Mouse (Mus musculus): ENCODE measurements at regions not wholly inside any gene's neighbourhood (a gene's known extent, or its start where the extent isn't known, plus 50 kb on each side); places are given as distances from the start of the nearest gene placed in this dataset.

- no peak for DNase-seq
Observed at GRCm38 (mm10) chr16:68017672-68018071, 397.0 kb upstream of the Cadm2 start.

GRCm38 (mm10) chr16:67989671-67990070 lies 369.0 kb upstream of the Cadm2 start:
- DNase-seq = no peak

- DNase-seq = no peak
Observed at GRCm38 (mm10) chr16:67976565-67976964, 355.9 kb upstream of the Cadm2 start.

DNA sequence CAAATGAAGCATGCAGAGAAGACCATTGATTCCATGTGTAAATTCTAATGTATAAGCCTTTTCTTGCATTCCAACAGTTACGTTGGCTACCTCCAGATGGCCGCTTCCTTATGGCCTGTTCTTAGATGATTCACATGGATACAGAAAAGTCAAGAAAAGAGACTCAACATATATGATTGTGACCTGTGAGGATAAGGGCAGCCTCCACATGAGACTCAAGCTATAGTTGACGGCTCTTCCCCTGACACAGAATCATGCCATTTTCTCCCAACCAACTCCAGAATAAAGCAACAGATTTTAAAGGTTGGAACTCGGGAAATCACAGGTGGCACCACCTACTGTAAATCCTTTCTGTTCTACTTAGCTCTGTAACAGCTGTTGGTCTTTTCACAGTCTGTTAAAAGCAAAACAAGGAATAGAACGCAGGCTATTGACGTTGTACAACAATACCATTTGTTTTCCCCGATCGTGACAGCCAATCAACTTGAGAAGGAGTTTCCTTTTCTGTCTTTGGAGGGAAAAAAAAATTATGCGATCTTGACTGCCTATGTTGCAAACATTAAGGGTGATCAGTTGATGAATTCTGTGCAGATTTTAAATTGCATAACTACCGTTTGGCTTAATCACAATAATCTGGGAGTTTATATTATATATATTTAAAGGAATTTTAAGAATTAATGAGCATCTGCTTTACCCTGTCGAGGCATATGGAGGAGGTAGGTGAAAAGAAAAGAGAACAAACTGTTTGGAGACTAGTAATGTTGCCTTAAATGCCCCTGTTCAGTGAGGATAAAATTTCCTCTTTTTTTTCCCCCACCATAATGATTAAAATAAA lies 347.8 kb upstream of the Cadm2 start:
- DNase-seq = peak; percentile 10

GRCm38 (mm10) chr16:67949112-67949511 lies 328.4 kb upstream of the Cadm2 start:
- DNase-seq = no peak

DNA sequence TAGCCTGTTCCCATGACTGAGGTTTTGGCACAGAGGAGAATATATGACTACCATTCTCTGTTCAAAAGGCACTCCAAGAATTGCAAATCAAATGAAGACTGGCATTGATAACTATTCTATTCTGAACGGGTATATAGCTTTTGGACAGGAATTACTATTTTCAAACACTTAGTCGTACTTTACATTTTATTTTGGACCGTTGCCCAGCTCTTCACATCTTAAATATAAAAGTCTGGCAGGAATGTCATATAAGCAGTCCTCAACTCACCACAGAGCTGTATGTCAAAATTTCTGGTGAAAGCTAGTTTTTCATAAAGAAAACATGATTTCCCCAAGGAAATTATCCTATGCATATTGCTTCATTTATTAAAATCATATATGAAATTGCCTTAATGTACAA lies 323.7 kb upstream of the Cadm2 start:
- no peak for DNase-seq

DNA sequence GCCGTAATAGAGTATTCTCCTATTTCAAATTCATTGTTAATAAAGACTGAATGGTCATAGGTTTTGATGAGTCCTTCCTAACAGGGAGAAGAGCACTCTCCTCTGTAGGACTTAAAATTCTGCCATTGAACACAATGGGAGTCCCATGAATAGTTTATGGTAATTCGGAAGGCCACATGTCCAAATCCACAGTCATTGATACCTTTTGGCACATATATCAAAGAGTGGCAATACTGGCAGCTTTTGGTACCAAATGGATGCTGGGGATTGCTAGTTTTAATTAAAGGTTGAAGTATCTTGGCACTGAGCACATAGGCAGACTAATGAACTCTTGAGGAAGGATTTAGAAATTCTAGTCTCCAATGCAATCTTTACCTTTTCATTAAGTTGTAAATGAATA lies 298.5 kb upstream of the Cadm2 start:
- no peak for DNase-seq

DNA sequence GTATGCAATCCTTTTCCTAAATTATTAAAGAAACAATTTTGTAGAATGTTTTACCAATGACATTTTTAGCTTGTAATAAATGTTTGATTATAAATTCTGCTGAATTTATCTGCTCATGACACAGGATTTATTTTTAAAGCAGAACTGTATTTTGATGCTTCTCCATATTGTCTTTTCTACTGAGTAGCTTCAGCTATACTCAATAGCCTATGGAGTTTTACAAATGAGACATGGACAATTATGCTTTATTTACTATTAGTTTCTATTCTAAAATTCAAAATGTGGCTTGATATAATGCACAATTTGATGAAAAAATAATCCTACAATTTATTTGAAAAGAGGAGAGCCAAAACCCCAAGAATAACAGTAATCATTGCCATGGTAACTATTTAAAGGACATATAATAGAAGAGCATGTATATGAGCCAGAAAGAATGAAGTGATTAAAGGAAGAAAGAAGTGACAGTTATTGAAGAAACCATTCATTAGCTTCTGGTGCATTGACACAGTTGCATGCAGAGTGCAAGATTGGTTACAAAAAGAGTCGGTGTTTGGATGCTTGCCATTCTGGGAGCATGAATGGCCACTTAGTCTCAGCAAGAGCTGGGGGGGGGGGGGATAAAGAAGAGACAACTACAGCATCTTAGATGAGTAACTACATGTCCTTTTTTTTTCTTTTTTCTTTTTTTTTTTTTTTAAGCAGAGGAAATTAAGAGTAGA lies 250.8 kb upstream of the Cadm2 start:
- DNase-seq = no peak

GRCm38 (mm10) chr16:67850201-67850600 lies 229.5 kb upstream of the Cadm2 start:
- peak; percentile 7 for DNase-seq

GRCm38 (mm10) chr16:67844481-67844880 lies 223.8 kb upstream of the Cadm2 start:
- no peak for DNase-seq

DNA sequence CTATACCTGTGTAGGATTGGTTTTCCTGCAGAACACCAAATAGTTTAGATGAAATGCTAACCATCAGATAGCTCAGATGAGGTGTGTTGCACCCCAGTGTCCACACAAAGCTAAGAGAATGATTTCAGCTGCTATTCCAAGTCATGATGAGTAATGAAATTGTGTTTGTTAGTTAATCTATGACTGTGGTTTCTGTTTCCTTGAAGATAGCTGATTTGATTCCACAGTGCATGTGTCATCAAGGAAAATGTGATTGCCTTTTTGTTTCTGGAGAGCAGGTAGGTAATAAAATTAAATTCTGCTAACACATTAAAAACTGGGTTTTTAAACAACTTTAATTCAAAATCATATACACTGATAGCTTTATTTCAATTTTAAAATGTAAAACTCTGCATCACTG lies 176.5 kb upstream of the Cadm2 start:
- no peak for DNase-seq

DNA sequence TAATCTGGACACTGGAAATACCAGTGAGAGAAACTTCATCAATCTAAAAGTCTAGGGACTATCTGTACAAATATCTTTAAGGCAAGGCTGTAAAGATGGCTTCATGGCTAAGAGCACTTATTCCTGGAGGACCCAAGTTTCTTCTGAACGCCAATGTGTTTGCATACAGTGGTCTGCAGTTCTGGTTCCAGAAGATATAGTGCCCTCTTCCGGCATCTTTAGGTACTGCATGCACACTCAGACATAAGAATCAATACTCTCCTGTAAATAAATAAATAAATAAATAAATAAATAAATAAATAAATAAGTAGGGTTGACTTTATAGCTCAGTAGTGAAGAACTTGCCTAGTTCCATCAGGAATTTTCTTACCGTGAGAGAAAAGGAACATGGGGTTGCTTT lies 155.4 kb upstream of the Cadm2 start:
- no peak for DNase-seq

DNA sequence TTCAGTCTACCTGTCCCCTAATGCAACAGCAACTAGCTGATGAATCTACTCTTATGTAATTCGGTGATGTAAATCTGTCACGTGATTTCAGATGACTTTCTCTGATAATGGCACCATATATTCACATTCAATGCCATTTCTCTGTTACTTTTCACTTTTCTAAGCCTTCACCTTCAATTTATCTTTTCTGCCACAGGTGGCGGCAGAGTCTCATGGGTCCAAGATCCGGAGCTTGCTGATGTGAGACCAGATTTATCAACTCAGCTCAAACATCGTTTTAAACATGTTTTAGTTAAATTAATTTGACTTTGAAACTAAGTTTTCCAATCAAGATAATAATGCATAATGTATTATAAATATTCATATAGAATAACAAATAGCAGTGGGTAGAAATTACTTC lies 148.4 kb upstream of the Cadm2 start:
- peak; percentile 6 for DNase-seq

- no peak for DNase-seq
Observed at GRCm38 (mm10) chr16:67735398-67735797, 114.7 kb upstream of the Cadm2 start.

GRCm38 (mm10) chr16:67698619-67699018 lies 77.9 kb upstream of the Cadm2 start:
- DNase-seq = no peak
